Mouse (Mus musculus) spleen, postnatal 10 days (tissue): Measurements from ENCODE around the gene Atf7.
"Not testable (repeated sequence)": the region's sequence is repeated elsewhere in the genome, so short reads cannot be mapped to it uniquely, and the experiment has no call there.

ENCODE experiments used
- DNase-seq, 2 experiments: peaks; one replicate each; pipeline ENCODE4 v3.0.0; 2021 to 2022; ENCODE audit warnings: low spot score in 2 of 2

The Atf7 gene

DNA sequence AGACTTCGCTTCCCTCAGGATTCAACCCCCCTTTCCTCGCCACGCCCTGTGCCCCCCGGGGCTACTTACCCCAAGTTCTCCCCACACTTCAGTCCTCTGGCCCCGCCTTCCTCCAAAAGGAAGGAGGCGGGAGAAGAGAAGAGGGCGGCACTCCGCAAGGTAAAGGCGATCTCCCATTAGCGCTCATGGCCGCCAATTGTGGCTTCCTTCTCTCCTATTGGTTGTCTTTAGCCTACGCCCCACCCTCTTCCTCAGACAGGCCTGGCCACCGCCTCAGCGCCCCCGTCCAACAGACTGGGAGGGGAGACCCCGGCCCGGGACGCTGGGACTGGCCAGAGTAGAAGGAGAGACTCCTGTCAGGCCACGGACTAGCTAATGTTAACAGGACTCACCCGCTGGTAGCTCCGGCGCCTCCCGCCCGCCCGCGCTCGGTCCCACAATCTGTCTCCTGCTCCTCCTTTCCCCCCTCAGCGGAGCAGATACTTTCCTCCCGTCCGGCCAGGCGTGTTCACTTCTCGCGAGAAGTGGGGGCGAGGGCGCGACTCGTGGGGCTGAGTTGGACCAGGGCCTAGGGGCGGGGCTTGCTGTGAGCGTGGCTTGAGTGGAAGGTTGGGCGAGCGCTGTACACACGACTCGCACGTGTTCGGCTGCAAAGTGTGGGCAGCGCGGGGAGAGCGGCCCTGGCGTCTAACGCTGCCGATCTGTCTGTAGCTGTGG lies at the start of gene Atf7, which contains the start of gene Gm28047:
TSS of gene Atf7 (minus strand) at position 495 of the 717 bp plus-strand sequence.
TSS of gene Gm28047 (minus strand) at position 98 of the 717 bp plus-strand sequence.
- peak; percentile 98 to 100 for DNase-seq

DNA sequence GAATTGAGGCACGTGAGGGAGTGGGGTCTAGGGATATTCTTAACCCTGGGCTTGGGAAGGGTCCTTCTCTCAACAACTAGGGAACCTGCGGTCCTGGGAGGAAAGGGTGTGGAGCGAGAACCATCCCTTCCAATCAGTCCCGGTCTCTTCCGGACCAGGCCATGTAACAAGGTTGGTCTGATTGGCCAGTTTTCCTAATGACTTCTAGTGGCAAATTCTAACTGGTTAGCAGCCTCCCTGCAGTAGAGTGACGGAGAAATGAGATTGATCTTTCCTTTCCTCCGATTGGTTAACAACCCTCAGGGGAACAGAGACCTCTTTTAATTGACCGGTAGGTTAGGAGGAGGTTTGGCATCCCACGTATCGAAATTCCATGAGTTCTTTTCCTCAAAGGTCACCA lies 48.3 kb upstream of the Atf7 start:
- DNase-seq, result no peak

DNA sequence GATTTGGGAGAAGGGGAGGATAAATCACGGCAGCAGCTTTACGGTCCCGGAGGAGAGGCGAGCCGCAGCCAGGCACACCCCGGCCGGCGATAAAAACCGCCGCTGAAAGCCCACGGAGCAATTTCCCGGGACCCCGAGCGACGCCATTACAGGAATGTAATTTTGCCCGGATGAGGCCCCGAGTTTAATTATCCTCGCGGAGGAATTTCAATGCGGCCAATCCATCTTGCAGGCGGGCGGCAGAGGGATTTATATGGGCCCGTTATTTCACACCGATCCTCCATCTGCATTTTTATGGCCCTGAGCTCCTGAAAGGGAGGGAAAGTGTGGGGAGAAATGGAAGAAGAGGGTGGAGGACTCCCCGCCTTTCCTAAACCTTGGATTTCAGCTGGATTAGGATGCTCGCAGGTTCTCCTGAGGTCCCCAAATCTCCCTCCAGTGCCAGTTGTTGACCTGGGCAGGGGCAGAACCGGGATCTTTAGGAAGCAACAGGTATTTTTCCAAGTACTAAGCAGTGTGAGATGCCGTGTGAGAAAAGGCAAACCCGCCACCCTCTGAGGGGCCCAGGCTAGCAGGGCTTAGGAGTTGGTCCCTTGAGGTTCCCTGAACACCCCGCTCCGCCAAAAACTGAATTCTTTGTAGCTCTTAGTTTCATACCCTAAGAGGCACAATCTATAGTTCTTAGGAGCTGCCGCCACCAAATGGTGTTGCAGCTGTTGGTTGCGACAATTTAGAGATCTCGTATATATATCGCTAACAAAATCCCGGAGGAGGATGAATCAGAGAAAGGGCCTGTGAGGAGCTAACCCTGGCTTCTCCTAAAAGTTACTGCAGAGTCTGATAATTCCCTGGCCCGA lies 47.2 kb upstream of the Atf7 start, which contains the start of gene Atp5g2:
TSS of gene Atp5g2 (minus strand) at position 138 of the 857 bp plus-strand sequence.
- peak in 1 of 2 experiments; percentile 18 for DNase-seq

DNA sequence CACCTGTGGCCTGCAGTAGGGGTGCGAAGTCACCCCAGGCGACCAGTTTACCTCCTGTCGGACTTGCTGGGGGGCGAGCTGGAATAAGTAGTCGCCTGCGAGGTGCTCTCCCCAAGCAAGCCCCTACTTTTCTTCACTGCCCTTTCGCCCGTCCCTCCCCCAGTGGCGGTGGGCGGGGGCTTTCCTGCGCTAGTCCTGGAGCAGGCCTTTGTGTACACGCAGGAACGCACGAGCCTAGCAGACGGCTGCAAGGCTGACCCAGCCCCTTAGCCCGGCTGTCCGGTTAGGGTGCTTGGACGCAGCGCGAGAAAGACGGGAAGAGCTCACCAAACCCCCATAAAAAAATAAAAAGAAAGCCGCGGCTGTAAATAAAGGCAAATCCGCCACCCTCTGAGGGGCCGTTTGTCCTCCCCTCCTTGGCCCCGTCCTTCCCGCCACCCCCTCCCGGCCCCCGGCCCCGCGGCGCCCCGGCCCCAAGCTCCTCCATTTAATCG lies 46.5 kb upstream of the Atf7 start:
- peak; percentile 36 to 70 for DNase-seq

DNA sequence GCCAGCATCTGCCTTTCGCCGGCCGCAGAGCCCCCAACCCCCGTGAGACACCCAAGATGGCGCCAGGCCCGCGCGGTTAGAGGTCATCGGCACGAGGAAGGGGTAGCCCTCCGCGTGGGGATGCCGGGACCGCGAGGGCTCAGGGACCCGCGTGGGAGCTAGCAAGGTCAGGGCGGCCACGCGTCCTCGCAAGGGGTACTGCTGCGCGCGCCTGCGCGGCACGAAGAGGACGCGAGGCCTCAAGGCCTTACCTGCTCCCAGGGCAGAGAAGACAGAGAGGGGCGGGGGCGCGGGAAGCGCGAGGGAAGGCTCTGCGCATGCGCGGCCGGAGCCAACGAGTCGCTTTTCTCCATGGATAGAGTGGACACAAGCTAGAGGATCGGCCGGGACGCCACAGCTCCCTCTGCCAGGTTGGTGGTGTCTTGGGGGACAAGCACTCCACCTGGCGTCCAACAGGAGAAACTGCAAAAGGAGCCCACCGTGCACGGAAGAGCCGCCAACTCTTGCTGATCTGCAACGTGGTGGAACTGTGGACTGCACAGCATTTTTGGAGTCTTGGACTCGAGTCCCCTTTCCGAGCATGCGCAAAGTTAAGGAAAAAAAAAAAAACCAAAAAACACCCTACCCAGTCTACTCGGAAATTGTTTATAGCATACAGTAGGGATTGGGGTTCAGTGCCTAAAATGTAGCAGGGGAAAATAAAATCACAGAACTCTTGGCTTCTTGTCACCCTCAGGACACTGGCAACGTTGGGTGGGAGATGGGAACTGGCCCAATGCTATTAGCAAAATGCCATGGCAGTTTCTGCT lies 45.7 kb upstream of the Atf7 start:
- DNase-seq, result peak; percentile 95 to 96

DNA sequence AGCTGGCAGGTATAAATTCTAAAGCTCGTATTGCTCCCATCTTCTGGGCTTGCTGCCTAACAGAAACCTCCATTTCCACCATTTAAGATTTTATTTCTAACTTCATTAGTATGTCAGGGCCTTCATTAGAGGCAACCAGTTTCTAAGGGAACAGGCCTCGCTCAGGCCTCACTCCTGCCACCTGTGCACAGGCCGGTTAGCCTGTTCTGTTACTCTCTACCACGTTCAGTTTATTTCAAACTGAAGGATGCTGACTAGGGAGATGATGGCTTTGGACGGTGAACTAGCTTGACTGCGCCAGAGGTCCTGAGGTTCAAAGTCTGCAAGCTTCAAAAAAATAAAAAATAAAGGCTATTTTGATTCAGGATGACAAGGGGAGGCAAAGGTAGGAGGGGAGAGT lies 45.0 kb upstream of the Atf7 start:
- DNase-seq, result peak in 1 of 2 experiments; percentile 35

DNA sequence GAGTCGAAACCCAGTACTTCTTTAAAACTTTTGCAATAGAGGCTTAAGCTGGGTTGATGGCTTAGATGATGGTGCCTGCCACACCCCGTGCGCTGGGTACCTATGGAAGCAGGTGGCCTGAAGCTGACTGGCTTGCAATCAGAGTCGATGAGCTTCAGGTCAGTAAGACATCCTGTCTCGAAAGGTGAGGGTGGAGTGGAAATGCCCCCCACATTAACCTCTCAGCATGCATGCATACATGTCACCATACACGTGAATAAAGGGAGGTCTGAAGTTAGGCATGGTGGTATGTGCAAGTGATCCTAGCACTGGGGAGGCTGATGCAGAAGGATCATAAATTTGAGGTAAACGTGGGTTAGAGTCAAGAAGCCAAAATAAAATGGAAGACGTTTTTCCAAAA lies 44.3 kb upstream of the Atf7 start:
- no peak for DNase-seq

DNA sequence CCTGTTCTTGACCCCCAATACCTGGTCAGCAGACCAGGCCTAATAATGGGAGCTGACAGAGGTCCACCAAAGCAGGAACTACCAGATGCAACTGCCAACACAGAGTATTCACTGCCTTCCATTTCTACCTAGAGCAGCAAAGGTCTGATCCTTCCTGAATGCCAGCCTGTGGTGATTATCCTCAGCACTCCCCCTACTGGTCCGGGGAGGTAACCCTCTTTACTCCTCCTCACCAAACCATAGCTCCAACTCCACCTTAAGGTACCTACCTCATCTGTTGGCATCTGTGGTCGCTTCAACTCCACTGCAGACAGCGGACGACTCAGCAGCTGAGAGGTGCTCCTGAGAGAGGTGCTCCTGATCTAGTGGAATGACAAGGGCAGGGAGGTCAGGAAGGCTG lies 40.2 kb upstream of the Atf7 start:
- DNase-seq, result peak; percentile 22 to 77

DNA sequence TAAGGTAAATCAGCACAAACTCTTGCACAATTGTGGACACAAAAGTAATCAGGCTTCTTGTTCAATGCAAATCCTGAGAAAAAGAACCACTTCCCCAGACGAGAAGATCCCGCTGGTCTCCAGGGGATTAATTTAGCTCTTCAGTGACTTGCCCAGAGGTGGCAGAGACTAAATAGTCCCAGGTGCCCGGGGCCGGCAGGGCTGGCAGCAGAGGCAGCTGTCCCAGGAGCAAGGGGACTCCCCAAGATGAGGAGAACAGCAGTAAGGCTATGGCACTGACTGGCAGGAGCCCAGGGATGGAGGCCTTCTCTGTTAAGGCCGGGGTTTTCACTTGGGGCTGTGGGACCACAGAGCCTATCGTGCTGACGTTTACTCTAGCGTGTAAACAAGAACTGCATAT lies 38.6 kb upstream of the Atf7 start:
- DNase-seq, result no peak

DNA sequence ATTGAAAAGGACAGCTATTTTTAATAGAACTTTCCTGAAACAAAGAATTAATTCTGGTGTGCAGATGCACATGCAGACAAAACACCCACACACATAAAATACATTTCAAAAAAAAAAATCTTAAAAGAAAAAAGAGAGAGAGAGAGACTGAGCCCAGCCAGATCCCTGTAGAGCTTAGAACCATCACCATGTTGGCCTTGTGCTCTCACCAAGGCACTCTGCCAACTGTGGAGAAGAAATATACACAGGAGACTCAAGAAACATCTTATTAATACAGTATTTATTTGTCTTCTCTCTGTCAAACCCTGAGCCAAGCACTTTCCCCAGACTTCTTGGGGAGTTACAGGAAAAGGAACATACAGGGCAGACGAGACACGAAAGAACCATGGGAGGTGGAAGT lies 37.3 kb upstream of the Atf7 start:
- not testable (repeated sequence) for DNase-seq

DNA sequence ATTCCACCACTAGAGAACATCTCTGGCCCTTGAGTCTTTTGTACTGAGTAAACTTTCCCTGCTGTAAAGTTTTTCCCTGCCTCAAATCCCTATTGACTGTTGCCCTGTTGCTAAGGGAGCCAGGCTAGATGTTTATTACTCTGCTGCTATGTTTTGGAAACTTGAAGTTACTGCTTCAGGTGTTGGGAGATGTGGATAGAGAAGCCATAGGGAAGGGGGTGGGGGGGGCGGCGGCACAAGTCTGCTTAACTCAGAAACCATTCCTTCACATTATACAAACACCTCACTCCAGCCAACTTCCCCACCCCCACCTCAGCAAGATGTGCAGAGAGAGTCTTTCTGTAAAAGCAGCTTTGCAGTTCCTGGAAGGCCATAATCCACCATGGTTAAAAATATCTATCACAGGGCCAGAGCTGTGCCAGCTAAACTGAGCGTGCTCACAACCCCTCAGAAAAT lies 32.7 kb upstream of the Atf7 start:
- DNase-seq, result no peak

DNA sequence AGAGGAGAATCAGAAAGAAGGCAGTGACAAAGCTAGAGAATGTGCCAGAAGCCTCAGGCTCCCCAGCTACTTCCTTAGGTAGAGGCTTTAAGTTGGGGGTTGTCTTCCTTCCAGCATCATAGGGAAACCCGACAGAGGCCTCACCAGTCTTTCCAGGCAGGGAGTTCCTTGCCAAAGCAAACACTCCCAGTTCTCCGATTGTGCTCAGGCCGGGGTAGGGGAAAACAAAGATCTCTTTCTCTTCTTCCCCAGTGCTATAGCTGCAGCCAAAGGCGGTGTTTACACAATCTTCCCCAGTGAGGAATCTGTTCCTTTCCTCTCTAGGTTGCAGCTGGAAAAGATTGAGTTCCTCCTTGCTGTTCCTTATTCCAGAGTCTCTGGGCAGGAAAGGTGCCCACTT lies 31.4 kb upstream of the Atf7 start:
- DNase-seq, result no peak

DNA sequence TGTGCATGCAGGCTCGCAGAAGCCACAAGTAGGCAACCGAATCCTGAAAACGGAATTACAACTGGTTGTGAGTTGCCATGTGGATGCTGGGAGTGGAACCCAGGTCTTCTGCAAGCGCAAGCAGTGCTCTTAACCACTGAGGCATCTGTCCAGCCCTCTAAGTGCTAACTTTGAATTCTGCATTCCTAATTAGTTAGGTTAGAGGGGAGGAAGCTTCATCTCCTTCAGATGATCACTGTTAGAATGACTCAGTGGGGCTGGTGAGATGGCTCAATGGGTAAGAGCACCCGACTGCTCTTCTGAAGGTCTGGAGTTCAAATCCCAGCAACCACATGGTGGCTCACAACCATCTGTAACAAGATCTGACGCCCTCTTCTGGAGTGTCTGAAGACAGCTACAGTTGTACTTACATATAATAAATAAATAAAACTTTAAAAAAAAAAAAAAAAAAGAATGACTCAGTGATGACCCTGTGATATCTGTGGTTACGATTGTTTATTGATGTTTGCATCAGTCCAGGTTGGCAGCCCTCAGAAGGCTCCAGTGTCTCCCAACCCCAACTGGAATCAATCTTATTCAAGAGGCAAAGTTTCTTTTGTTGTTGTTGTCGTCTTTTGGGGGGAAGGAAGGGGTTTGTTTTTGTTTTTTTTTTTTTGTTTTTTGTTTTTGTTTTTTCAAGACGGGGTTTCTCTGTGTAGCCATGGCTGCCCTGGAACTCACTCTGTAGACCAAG lies 26.8 kb upstream of the Atf7 start:
- not testable (repeated sequence) for DNase-seq

DNA sequence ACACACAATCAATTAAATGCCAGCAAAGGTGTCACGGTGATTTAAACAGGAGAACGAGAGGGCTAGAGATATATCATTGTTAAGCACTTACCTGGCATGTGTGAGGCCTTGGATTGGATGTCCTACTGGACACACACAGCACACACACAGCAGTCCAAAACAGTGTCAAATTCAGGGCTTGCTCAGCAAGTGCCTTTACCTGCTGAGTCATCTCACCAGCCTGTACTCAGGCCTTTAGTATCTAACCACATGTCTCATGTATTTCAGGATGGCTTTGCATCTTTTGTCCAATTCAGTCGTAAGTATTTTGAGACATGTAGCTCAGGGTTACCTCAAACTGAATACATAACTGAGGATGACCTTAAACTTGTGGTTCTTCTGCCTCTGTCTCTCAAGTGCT lies 25.8 kb upstream of the Atf7 start:
- no peak for DNase-seq

DNA sequence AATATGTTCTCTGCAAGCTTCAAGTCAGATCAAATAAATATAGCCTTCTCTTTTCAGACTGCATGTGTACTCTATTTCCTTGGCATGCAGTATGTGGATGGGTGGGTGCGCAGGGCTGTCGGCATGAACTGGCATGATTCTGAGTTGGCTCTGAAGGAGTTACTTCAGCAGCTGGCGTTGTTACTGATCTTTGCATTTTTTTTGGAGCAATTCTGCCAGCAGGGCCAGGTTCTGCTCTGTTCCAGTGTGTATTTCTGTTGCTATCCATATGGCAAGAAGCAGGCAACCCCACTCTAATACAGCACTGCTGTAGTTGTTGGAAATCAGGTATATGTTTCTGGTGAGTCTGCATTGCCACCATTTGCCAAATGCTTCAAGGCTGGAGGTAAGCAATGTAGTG lies 10.6 kb upstream of the Atf7 start:
- DNase-seq, result no peak

DNA sequence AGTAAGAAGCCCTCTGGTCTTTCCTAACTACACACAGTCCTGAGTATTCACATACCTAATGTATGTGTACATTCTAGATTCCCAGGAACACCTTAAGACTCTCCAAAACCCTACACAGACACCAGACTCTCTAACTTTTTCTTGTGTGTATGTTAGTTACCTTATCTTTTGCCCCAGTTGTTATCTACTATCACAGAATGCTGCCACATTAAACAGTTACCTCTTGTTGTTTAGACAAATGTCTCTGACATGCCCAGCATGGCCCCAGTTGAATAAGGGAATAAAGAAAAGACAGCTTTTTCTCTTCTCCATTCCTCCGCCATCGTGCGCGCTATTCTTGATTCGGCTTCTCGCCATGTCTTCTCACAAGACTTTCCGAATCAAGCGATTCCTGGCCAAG lies 9.4 kb upstream of the Atf7 start:
- no peak for DNase-seq

DNA sequence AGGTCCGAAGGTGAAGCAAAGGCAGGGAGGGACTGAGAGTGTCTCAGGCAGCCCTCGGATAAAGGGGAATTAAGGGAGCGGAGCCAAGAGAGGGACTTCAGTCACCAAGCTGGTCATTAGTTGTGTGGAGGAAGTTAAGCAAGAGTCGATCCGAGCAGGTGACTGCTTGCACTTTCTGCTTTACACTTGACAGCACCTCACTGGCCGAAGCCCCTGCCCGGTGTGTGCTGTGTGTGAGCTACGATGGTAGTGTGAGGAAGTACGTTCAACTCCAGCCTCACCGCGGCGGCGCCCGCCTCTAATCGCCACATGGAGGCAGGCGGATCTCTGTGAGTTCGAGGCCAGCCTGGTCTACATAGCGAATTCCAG lies 407 bp upstream of the Atf7 start:
- peak in 1 of 2 experiments; percentile 74 for DNase-seq

DNA sequence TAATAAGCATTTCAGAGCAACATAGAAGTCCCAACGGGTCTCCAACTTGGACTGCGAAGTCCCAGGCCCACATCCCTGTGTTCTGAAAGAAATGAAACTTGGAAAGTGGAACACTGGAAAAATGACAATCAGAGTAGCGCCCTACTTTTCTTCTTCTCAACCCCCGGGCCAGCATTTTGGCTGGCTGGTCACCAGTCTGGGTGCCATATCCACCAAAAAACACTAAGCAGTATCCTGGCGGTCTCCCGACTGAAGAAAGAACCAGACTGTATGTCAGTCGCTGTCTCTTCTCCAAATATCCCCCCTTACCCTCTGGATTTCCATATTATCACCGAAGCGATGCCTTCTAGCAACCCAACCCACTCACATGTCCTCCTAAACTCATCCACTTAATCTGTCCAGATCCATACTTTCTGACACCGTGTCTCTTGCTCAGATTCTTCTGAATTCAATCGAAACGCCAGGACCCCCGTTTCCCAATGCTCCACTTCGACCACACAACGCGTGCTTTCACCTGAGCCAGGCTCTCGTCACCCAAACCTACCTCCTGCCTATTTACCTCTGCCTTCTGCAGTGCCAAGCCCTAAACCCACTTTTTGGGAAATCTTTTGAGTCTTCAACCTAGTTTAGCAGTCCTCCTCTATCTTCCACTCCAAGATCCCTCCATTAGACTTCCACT lies 834 bp downstream of the Atf7 start:
- peak in 1 of 2 experiments; percentile 23 for DNase-seq

DNA sequence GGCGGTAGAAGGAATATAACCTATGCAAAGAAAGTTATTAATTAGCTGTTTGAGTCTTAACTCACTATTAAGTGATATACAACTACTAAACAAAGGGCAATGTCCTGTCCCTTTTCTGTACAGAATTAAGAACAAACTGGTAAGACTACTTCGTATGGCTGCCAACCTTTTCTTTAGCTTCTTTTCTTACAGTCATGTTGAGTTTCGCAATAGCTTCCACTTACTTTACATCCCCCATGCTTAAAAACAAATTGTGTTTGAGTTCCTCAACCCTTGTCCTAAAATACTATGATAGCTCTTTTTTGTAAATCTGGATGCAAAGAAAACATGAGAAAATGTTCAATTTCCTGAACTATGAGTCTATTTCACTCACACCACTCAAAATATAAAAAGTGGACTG lies 2.1 kb downstream of the Atf7 start:
- DNase-seq, result no peak

DNA sequence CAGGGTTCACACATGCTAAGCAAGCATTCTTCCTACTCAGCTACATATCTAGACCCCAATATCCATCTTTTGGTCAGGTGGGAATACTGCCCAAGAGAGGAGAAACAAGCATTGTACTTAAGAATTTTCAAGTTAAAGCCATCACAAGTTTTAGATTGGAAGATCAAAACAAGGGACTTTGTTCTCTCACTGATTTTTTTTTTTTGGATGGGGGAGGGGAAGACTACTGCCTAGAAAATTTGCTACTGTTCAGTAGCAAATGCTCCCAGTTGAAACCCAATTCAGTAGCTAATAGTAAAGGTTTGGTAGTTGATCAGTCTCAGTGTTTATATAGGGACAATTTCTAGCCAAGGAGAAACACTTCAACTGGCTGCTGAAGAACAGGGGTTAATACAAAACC lies 2.7 kb downstream of the Atf7 start:
- DNase-seq, result no peak

DNA sequence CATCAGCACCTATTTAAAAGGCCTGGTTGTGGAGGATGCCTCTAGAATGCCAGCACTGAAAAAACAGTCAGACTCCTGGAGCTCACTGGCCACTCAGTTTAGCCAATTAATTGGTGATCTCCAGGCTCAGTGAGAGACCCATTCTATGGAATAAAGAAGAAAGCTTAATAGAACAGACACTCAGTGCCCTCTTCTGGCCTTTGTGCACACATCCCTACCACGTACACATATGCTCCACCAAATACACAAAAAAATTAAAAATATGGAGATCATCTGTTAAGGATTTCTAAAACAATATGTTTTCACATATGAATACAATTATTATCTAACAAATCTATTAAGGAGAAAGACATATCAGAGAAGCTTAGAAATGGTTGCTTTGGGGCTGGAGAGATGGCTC lies 4.5 kb downstream of the Atf7 start:
- no peak for DNase-seq
